Mouse (Mus musculus) thymus, postnatal 0 days (tissue): Measurements from ENCODE around the gene Acsbg1. TPM values are rescaled to one million over a fixed set of nuclear protein-coding genes. Genes with fewer than 3 reads are reported as not detected.
"Not testable (repeated sequence)": the region's sequence is repeated elsewhere in the genome, so short reads cannot be mapped to it uniquely, and the experiment has no call there.

ENCODE experiments used
- DNase-seq: peaks from one replicate; pipeline ENCODE4 v3.0.0-alpha.2; 2015; ENCODE audit warnings: low spot score
- polyA plus RNA-seq: library from polyadenylated mRNA; unstranded; fragments of >200 nt; fragmentation: Nextera tagmentation; extraction: Ambion mirVana; gene quantifications from 2 replicates; pipeline ENCODE4 v1.2.1, GENCODE M21; 2015

Acsbg1 gene
- polyA plus RNA-seq, 1 experiment from 2014 or later = 1.6 TPM

GRCm38 (mm10) chr9:54614182-54614850 lies 47.4 kb downstream of the Acsbg1 start:
- DNase-seq = peak; percentile 64

DNA sequence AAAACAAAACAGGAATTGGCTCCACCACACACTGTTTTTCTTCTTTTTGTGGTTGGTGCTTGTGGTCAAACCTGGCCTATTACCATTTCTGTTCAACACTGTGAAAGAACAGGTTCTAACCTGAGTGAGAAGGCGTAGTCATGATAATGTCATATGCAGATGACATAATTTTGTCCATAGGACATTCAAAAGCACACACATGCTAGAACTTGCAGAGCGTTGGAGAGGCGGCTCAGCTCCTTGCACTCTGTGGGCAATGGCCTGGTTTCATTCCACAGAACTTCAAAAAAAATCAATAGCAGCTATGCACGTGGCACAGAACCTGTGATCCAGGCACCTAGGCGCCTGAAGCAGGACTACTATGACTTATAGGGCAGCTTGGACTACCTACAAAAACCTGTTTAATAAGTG lies 48.9 kb downstream of the Acsbg1 start:
- peak; percentile 15 for DNase-seq

- DNase-seq = peak; percentile 38
These were observed 56.8 kb downstream of the Acsbg1 start for GRCm38 (mm10) chr9:54604886-54605285.

DNA sequence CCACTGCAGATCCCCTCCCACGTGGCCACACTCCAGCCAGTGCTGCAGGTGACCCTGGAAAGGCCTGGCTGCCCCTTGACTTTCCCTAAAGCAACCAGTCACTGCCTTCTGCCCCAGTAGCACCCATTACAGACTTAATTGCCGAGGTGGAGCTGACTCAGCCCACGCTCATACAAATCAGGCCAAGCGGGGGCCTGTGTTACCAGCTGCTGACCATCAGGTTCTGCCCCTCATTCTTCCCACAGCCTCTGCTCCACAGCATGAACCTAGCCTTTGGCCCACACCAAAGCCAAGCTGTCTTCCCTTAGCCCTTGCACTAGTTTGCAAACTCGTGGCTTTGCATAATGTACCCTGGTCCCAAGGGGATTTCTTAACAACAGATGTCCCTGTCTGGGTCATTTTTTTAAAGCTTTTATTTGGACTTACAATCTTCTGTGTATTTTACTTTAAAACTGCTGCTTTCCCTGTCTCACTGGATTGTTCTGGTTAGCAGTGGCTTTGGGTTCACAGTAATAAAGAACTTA lies 57.5 kb downstream of the Acsbg1 start:
- no peak for DNase-seq

DNA sequence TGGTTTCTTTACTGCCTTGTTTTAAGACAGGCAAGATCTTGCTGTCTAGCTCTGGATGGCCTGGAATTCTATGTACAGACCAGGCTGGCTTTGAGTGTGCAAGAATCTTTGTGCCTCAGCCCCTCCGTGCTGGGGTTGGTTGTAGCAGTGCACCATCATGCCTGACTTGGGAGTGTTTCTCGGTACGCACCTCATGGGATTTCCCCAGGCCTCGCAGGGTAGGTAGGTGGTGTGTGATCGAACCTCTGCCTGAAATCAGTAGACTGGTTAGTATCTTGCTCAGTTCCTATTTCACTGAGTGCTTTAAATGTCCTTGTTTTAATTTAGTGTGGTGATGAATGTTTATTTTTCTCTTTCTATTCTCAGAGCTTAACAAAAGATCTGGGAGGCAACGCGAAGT lies 58.8 kb downstream of the Acsbg1 start:
- DNase-seq = no peak

DNA sequence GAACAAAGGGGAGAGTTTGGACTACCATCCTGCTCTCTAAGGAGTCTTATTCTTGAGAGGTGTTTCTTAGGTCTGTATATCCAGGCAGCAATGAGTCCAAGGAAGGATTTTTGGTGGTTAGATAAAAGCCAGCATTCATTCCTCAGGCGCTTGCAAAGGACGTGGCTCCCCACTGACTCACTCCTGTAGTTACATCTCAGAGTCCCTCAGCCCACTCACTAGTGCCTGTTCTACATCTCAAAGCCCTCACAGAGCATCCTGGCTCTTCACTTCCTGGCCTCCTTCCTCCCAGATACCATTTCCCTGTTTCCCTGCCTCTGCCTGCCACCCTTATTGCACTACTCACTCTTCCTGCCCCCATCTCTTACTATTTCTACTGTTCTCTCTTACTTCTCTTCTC lies 59.3 kb downstream of the Acsbg1 start:
- no peak for DNase-seq

GRCm38 (mm10) chr9:54596752-54597465 lies 64.8 kb downstream of the Acsbg1 start:
- DNase-seq = no peak

DNA sequence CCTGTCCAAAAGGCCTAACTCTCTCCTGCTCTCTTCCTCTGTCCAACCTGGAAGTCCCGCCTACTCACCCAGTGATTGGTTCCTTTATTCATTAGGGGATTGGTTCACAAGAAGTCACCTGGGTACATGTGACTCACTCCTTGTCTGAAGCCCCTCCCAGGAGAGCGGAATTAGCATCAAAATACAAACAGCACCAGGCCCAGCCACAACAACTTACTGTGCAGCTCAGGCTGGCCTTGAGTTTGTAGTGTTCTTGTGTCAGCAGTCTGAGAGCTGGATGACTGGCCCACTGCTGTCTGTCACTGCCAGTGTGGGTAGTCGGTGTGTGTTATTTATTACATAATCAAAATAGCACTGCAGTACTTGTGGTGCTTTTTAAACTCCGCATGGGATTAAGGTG lies 68.0 kb downstream of the Acsbg1 start:
- not testable (repeated sequence) for DNase-seq

GRCm38 (mm10) chr9:54587863-54588262 lies 73.8 kb downstream of the Acsbg1 start:
- DNase-seq = no peak

- peak; percentile 97 for DNase-seq
These were observed 75.2 kb downstream of the Acsbg1 start, which contains the start of gene Idh3a for GRCm38 (mm10) chr9:54586199-54587061. Gene Idh3a (plus strand): TSS chr9:54586334.

DNA sequence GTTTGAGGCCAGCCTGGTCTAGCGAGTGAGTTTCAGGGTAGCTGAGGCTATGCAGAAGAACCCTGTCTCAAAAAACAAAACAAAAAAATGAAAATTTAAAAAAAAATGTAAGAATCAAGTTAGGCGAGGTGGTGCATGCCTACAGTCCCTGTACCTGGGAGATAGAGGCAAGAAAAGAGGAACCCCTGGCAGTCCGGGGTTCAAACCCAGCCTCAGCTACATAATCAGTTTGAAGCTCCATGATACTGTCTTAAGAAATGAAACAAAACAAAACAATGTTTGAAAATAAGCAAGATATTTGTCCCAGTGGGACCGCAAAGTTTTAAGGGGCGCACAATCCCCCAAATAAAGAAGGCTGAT lies 75.9 kb downstream of the Acsbg1 start:
- DNase-seq = no peak

DNA sequence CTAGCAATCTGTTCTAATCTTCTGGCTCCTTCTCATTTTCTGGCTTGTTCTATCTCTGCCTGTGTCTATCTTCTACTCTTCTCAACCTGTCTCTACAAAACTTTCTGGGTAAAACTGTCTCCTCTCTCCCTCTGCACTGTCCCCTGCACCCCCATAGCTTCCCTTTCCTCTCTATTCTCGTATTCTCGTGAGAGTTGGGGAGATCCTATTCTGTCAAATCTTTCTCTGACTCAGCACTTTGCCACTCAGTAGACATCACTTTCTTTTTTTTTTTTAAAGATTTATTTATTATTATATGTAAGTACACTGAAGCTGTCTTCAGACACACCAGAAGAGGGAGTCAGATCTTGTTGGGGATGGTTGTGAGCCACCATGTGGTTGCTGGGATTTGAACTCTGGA lies 77.5 kb downstream of the Acsbg1 start:
- not testable (repeated sequence) for DNase-seq

GRCm38 (mm10) chr9:54583712-54584111 lies 78.0 kb downstream of the Acsbg1 start:
- DNase-seq = no peak

- DNase-seq = no peak
These were observed 90.4 kb downstream of the Acsbg1 start for GRCm38 (mm10) chr9:54571130-54571839.

- DNase-seq = no peak
These were observed 92.9 kb downstream of the Acsbg1 start for GRCm38 (mm10) chr9:54568732-54569131.

- no peak for DNase-seq
These were observed 94.7 kb downstream of the Acsbg1 start for GRCm38 (mm10) chr9:54566958-54567357.

DNA sequence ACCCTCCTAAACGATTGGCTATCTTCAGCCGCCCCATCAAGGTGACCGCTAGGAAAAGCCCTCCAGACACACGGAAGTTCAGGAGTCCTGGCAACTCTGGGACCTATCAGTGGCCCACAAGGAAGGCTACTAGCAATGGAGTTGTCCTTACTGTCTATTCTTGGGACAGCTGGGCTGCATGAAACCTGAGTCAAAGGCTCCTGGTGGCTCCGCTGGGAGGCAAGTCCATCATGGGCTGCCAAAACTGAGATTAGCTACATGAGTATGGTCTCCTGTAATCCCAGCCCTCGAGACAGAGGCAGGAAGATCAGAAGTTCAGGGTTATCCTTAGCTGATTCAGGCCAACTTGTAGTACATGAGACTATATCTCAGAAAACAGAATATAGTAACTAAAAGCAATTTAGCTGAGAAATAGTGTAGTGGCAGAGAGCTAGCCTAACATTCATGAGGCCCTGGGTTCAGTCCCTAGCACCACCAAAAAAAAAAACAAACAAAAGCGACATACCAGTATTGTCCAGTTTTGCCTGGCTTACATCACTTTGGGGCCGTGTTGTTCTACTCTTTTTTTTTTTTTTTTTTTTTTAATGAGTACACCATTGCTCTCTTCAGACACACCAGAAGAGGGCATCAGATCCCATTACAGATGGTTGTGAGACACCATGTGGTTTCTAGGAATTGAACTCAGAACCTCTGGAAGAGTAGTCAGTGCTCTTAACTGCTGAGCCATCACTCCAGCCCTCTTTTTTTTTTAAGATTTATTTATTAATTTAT lies 100.7 kb downstream of the Acsbg1 start:
- no peak for DNase-seq

DNA sequence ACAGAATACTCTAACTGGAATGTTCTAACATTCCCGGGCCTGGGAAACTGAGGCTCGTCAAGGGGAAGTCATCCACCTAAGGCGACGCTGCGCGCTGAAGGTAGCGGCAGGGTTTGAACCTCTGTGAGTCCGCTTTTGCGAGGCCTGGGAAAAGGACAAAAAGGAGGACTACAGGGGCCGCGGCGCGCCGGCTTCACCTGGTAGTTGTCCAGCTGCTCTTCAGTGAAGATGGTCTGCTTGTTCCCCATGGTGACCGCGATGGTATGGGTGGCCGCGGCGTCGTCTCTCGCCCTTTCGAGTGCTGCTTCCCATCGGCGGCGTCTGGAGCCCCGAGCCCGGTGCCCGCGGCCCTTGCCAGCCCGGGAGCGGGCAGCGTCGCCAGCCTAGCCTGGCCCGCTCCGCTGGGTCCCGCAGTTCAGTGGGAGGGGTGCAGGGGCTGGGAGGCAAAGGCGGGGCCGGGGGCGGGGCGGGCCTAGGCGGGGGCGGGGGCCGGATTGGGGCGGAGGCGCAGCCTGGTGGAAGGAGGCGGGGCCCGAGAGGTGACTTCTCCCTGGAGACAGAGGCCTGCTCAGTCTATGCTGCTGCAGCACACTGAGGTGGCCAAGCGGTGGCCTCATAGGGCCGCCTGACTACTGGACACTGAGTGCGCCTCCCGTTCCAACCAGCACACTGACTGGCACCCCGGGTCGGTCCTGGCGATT lies 101.7 kb downstream of the Acsbg1 start, which contains the start of gene Cib2:
TSS of gene Cib2 (minus strand) at position 448 of the 701 bp plus-strand sequence.
- peak; percentile 68 for DNase-seq

GRCm38 (mm10) chr9:54558731-54559130 lies 102.9 kb downstream of the Acsbg1 start:
- no peak for DNase-seq

DNA sequence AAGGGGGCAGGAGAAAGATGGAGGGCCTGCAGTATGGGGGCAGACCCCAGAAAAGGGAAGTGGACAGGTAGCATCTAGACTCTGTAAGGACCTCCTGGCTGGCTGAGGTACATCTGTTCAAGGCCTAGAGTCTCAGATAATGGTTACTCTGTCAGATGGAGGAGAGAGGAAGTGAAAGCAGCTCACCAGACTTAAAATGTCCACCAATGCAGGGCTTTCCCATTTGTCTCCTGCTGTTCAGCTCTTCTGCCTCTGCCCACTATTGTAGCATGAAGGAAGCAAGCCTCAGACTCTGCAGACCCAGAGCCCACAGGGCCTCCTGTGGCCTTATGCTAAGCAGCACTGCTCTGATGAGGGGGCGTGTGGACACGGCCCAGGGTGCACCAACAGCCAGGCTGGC lies 106.6 kb downstream of the Acsbg1 start:
- no peak for DNase-seq
